Mouse (Mus musculus): Measurements from ENCODE around the gene Olfr156.
"Not testable (repeated sequence)": the region's sequence is repeated elsewhere in the genome, so short reads cannot be mapped to it uniquely, and the experiment has no call there.

The Olfr156 gene

DNA sequence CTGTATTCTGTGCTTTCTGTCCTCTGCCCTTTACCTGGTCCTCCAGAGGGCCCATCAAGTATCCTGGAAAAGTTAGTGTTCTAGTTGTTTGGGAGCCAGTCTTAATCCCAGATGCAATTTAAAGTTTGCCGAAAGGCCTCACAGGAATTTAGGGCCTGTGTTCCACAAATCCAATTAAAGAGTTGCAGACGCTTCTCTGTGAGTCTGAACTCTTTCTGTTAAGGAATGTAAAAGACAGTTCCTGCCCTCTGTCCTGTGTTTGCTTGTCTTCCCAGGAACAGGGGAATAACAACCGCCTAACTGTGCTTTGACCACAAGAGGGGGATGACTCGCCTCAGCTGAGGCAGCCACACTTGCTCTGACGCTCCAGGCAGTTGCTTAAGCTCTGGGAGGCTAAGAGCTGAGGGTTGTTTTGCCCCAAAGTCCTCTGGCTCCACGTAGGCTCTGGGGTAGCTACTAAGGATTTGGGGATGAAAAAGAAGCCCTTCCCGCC lies at the start of gene Olfr156:
Gene Olfr156 (minus strand): TSS at position 51 of the 493 bp plus-strand sequence.
- no peak for DNase-seq

- no peak for DNase-seq
Measured at GRCm38 (mm10) chr4:43869821-43870220, 46.1 kb upstream of the Olfr156 start.

DNA sequence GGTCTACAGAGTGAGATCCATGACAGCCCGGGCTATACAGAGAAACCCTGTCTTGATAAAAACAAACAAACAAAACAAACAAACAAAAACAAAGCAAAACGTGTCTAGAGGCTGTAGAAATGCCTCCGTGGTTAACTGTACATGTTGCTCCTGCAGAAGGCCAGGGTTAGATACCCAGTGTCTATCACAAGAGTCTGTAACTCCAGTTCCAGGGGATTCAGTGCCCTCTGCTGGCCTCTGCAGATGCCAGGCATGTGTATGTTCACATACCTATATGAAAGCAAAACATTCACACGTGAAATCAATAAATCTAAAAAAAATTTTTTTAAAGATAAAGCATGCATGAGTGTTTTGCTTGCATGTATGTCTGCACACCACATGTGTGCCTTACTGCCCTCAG lies 39.6 kb upstream of the Olfr156 start:
- DNase-seq, result no peak

- peak; percentile 71 for DNase-seq
Measured at GRCm38 (mm10) chr4:43860744-43861519, 37.2 kb upstream of the Olfr156 start.

DNA sequence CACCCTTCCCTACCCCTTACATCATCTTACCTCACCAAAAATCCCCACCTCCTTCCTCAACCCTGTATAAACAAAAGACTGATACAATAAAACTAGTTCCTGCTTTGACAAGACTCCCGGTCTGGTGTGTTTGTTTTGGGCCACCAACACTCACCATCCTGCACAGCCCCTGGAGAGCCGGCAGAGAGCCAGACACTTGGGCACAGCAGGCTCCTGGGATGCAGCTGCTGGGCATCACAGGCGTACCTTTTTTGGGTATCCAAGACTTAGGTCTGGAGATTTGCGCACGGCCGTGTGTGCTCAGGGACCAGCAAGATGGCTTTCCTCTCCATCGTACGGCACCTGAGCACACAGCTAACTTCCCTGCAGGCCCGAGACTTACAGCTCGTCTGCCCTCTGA lies 36.2 kb upstream of the Olfr156 start:
- no peak for DNase-seq

DNA sequence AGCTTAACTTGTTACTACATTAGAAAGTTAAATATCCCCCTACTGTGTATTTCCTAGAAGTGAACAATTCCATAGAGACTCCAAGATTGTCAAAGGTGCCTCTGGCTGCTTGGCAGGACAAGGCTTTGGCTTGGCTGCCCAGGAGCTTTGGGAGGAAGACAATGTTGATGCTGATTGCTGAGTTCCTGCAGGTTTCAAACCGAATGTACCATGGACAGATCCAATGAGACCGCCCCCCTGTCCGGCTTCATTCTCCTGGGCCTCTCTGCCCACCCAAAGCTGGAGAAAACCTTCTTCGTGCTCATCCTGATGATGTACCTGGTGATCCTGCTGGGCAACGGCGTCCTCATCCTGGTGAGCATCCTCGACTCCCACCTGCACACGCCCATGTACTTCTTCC lies 30.4 kb upstream of the Olfr156 start:
- no peak for DNase-seq

DNA sequence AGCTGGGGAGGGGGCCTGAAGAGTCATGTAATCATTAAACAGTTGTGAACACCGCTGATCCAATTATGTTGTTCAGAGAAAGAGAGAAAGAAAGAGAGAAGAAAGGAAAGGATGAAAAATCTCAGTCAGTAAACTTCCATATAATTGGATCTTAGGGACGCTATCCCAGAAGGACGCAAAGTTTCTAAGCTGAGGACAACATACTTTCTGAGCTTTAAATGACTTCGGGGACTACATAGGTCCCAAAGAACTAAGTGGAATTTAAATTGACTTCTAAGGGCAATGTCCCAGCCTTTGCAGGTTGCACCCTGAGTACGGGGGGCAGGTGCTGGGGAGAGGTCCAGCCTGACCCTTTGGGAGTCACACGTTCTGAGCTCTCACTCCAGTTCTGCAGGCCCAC lies 27.6 kb upstream of the Olfr156 start, which contains the start of gene Olfr155:
Gene Olfr155 (plus strand): TSS at position 301 of the 400 bp plus-strand sequence.
- no peak for DNase-seq

GRCm38 (mm10) chr4:43840101-43840500 lies 16.4 kb upstream of the Olfr156 start, which contains the start of gene Olfr157:
Gene Olfr157 (minus strand): TSS chr4:43840201.
- no peak for DNase-seq

DNA sequence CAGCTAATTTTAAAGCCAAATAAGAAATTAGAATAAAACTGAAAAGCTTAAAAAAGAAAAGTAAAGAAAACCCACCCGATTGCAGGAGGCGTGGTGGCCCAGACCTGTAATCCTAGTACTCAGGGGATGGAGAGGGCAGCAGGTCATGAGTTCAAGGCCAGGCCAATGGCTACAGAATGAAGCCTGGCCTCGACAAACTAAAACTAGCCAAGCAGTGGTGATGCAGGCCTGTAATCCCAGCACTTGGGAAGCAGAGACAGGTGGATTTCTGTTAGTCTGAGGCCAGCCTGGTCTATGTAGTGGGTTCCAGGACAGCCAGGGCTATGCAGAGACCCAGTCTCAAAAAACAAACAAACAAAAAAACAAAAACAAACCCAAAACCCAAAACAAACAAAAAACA lies 14.6 kb upstream of the Olfr156 start:
- no peak for DNase-seq

- DNase-seq, result no peak
Measured at GRCm38 (mm10) chr4:43834749-43835148, 11.1 kb upstream of the Olfr156 start.

DNA sequence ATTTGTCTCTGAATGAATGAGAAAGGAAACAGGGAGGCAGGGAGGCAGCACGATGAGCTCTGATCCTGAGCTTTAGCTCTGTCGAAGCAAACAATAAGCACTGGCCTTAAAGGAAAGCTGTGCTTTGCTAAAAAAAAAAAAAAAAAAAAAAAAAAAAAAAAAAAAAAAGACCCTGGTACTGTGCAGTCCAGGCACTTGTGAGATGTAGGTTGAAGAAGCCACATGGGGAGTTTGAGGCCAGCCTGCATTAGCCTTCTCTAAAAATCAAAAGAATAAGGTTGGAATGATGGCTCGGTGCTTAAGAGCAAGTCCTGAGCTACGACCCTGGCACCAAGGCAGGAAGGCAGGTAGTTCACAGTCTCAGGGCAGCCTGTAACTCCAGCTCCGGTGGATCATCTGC lies 10.1 kb upstream of the Olfr156 start:
- no peak for DNase-seq

DNA sequence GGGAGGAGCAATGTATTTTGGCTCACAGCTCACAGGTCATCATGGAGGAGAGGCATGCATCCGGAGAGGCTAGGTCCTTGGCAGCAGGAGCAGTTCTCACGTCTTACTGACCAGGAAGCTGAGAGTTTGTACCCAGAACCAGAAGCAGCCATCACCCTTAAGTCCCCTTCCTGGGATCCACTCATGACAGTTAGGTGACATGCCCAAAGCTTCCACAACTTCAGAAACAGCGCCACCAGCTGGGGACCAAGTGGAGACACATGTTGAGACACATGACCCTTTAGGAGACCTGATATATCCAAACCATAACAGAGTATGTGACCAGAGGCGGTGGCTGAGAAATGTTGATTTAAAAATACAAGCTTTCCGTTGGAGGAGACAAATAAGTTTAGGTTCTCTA lies 8.3 kb upstream of the Olfr156 start:
- no peak for DNase-seq

GRCm38 (mm10) chr4:43828806-43829205 lies 5.1 kb upstream of the Olfr156 start:
- no peak for DNase-seq

DNA sequence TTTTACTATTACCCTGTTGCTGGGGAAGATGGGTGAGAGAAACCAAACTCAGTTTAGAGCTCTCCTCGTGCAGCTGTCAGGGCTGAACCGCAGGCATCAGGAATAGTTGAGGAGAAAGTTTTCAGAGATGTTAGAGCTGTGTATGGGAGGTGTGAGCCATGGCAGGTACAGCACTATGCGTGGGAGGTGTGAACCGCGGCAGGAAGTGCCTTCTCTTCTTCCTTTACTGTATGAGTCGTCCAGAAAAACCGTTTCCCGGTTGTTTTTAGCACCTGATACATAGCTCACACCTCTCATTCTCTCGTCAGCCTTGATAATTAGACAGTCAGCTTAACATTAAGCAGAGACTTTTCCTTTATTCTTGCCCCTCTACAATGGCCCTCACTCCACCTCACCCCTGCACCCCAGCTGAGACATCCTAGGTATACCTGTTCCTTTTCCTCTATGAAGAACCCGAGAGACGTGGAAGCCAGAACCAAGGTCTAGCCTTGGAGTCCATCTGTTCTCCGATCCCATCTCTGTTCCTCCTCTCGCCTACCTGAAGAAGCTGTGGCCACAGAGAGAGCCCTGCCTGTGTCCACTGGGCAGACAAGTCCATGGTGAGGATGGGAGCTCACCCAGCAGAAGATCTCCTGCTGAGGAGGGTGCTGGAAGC lies 672 bp downstream of the Olfr156 start:
- no peak for DNase-seq

GRCm38 (mm10) chr4:43798936-43799335 lies 24.8 kb downstream of the Olfr156 start:
- DNase-seq, result no peak

DNA sequence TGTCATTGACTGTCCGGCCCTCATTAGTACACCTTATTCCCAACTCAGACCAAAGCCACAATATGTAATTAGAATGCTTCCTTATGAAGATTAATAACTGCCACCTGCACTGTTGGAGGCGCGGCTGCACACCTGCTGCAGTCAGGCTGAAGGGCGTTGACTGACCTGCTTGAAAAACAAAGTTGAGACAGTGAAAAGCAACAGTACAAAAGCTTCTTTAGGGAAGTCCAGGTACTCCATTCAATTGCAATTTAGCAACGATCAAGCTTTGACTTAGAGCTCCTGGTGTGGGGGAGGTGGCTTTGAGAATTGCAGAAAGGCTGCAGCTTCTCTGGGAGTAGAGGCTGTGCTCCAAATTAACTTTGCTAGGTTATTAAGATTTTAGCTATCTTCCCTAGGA lies 27.9 kb downstream of the Olfr156 start:
- DNase-seq, result not testable (repeated sequence)

- no peak for DNase-seq
Measured at GRCm38 (mm10) chr4:43795296-43795695, 28.4 kb downstream of the Olfr156 start.

- DNase-seq, result no peak
Measured at GRCm38 (mm10) chr4:43772304-43772703, 51.4 kb downstream of the Olfr156 start.

DNA sequence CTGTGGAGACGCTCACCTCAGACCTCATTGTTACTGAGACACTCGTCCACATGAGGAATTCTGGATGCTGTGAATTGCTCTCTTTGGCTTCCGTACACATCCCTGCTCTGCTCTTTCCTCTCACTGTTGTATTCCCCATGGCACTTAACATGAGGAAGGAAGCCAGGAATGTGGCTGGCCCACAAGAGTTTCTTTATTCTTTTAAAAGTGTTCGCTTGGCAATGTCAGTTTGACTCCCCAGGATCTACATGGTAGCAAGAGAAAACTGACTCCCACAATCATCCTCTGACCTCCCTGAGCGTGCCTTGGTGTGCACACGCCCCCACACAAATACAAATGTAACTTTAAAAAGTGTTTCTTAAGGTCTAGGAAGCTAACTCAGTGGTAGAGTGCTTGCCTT lies 52.1 kb downstream of the Olfr156 start:
- no peak for DNase-seq

GRCm38 (mm10) chr4:43770909-43771308 lies 52.8 kb downstream of the Olfr156 start, which contains the start of gene Olfr159:
Gene Olfr159 (minus strand): TSS chr4:43771009.
- DNase-seq, result no peak

All from kidney, adult 18-20 months (tissue).